Mouse (Mus musculus) G1E (cell line): ENCODE measurements around the gene Impdh1. TPM values are rescaled to one million over a fixed set of nuclear protein-coding genes. Genes with fewer than 3 reads are reported as not detected.

Experiments
- ATAC-seq: 2 replicates; pipeline ENCODE4 v1.8.0; 2016; ENCODE audit warnings: mild to moderate bottlenecking; ENCODE audit not compliant: insufficient number of reproducible peaks, poor library complexity, low FRiP score, severe bottlenecking; ENCODE audit errors: extremely low read depth
- DNase-seq: peaks from one replicate; pipeline ENCODE4 v3.0.0; 2012; ENCODE audit warnings: low spot score
- H3K27me3 ChIP-seq: 2 replicates; pipeline ENCODE4 v1.6.1; 2012; ENCODE audit warnings: mild to moderate bottlenecking, low read length, inconsistent platforms; ENCODE audit not compliant: insufficient read depth
- H3K36me3 ChIP-seq: replicated peaks from 2 replicates; pipeline ENCODE3; 2012; ENCODE audit warnings: mild to moderate bottlenecking, inconsistent platforms
- H3K4me1 ChIP-seq: 2 replicates; pipeline ENCODE4 v1.6.1; 2012; ENCODE audit warnings: low read depth, low read length, inconsistent platforms, mixed read lengths; ENCODE audit not compliant: insufficient read depth
- H3K4me3 ChIP-seq: 2 replicates; pipeline ENCODE4 v1.5.1; 2012; ENCODE audit warnings: low read depth, mild to moderate bottlenecking, inconsistent platforms, low read length, moderate library complexity, mixed read lengths
- H3K9me3 ChIP-seq: replicated peaks from 2 replicates; pipeline ENCODE4 v1.6.1; 2012; ENCODE audit warnings: inconsistent platforms
- CTCF ChIP-seq: IDR thresholded peaks from 2 replicates; pipeline ENCODE4 v1.5.1; 2012; ENCODE audit warnings: low read depth, low read length, inconsistent platforms, mixed read lengths
- GATA1 ChIP-seq: IDR thresholded peaks from 2 replicates; pipeline ENCODE4 v1.6.1; 2012; ENCODE audit warnings: borderline replicate concordance, low read length, inconsistent platforms, mixed read lengths
- GATA2 ChIP-seq: IDR thresholded peaks from 2 replicates; pipeline ENCODE4 v1.6.1; 2012; ENCODE audit warnings: low read depth, low read length, inconsistent platforms, borderline replicate concordance
- POLR2AphosphoS5 ChIP-seq: IDR thresholded peaks from 2 replicates; pipeline ENCODE4 v1.6.1; 2012; ENCODE audit warnings: low read depth, low read length, inconsistent platforms; ENCODE audit not compliant: insufficient replicate concordance
- TAL1 ChIP-seq: conservative IDR thresholded peaks from 2 replicates; pipeline ENCODE4 v1.6.1; 2012; ENCODE audit warnings: low read depth, low read length, inconsistent platforms, mixed read lengths
- polyA plus RNA-seq: library from polyadenylated mRNA; stranded (reverse); fragments of >175 nt; gene quantifications from 2 replicates; pipeline ENCODE4 v1.2.3, GENCODE M21; 2012
- total RNA-seq, 2 experiments: library from RNA; stranded (forward) in 1 of 2; stranded (reverse) in 1 of 2; fragments of 200-1000 nt in 1 of 2; fragments of >200 nt in 1 of 2; fragmentation: Nextera tagmentation in 1 of 2; gene quantifications; 2 replicates each; pipeline ENCODE4 v1.2.3; 2014 to 2017

The Impdh1 gene
- total and polyA plus RNA-seq, 3 experiments = 2.6 to 40.6 (median 7.2) TPM

DNA sequence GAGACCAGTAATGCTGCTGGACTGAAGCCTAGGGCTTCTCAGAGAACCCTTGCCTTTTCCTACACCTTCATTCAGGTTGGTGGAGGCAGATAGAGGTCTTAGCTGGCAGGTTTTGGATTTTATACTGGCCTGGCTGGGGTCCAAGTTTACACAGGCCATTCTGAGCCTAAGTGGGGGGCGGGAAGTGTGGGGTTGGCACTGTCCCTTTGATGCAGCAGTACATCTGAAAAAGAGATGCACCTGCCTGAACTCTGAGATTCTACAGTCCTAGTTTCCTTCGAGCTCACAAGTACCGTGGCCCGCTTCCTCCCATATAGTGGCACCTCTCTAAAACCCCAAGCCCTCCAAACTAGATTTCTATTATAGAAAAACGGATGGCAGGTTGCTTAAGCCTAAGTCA is 1.4 kb downstream of the Impdh1 start:
- Histone ChIP-seq H3K36me3 (no peaks in the 10 kb centered on the region), H3K27me3 (peaks cover 56% of the 10 kb centered on the region), H3K4me3 (no peak overlapping the region), H3K4me1 (peaks cover 38% of the 10 kb centered on the region), H3K9me3 (no peaks in the 10 kb centered on the region)
- DNase-seq (no peak), ATAC-seq (no peak)
- no peak for TF ChIP-seq POLR2AphosphoS5
- no peak for TF ChIP-seq CTCF
- TF ChIP-seq GATA2 = no peak
- no peak for TF ChIP-seq GATA1
- no peak for TF ChIP-seq TAL1

DNA sequence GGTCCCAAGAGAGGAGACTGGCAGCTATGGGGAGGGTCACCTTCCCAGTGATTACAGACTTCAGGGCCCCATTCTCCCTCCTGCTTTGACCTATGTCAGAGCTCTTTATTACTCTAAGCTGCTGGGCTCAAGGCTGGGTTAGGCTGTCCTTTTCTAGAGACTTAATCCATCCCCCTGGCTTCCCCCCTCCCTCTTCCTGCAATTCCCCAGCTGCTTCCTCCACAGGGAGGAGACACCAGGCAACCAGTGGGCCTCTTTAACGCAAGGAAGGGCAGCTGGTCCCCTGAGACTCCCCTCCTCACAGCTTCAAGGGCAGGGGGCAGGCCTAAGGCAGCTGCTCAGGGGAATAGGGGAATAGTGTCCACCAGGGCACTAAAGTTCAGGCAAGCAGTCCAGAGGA is 1.9 kb downstream of the Impdh1 start:
- Histone ChIP-seq H3K36me3 (no peaks in the 10 kb centered on the region), H3K4me3 (no peak overlapping the region), H3K27me3 (peaks cover 56% of the 10 kb centered on the region), H3K9me3 (no peaks in the 10 kb centered on the region), H3K4me1 (peaks cover 38% of the 10 kb centered on the region)
- TF ChIP-seq TAL1 (no peak), CTCF (no peak), POLR2AphosphoS5 (no peak)
- DNase-seq (no peak), ATAC-seq (no peak)

DNA sequence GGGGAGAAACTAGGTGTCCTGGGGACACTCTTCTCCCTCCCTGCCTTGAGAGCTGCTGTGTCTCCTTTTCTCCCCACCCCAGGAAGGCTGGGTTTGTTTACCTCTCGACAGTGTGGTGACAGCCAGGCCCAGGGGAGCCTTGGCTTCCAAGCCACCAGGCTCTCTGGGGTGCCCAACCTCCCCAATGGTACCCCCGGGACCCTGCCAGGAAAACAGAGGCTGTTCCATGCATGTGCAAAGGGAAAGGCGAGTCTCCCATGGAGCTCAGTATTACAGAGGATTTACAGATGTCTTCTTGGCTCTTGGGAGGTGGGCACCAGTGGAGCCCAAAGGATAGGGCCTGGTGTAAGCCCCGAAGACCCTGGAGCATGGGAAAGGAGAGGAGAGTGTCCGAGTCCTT is 2.7 kb downstream of the Impdh1 start:
- Histone ChIP-seq H3K4me1 (peaks cover 38% of the 10 kb centered on the region), H3K36me3 (peaks cover 4% of the 10 kb centered on the region), H3K27me3 (peaks cover 55% of the 10 kb centered on the region), H3K4me3 (no peak overlapping the region), H3K9me3 (no peaks in the 10 kb centered on the region)
- DNase-seq = no peak
- no peak for ATAC-seq
- TF ChIP-seq GATA2 (no peak), TAL1 (no peak), CTCF (no peak), POLR2AphosphoS5 (no peak), GATA1 (no peak)

DNA sequence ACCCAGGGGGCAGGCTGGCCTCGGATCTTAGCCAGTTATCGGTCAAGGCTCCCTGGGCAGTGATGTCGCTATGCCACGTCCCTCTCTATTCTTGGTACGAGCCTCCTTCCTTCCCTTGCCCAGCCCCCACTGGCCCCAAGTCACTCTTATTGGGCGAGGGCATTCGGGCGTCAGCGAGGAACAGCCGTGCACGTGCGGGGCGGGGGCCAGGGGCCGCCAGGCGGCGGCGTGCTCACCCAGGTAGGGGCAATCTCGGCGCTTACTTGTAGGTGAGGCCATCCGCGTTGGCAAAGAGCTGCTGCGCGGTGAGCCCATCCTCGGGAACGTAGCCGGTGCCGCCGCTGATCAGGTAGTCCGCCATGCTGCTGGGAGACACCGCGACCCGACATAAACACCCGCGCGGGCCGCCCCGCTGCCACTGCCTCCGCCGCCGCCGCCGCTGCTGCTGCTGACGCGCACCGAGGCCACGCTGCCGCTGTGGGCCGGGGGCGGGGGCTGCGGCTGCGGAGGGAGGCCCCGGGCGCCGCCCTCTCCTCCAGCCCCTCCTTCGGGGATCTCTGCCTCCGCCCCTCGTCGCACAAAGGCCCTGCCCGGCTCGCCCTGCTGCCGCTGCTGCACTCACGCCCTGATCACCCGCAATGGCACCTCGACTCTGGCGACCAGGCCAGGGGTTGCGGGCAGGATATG is 4.2 kb downstream of the Impdh1 start:
- TF ChIP-seq GATA1 = no peak
- TF ChIP-seq POLR2AphosphoS5 = no peak
- no peak for TF ChIP-seq GATA2
- H3K9me3 ChIP-seq = no peaks in the 10 kb centered on the region
- H3K36me3 ChIP-seq = peaks cover 7% of the 10 kb centered on the region
- H3K27me3 ChIP-seq = peaks cover 47% of the 10 kb centered on the region
- H3K4me1 ChIP-seq = peaks cover 38% of the 10 kb centered on the region
- ATAC-seq (peak; percentile 67), DNase-seq (peak; percentile 77)
- peak overlapping the region; percentile 76 for H3K4me3 ChIP-seq

DNA sequence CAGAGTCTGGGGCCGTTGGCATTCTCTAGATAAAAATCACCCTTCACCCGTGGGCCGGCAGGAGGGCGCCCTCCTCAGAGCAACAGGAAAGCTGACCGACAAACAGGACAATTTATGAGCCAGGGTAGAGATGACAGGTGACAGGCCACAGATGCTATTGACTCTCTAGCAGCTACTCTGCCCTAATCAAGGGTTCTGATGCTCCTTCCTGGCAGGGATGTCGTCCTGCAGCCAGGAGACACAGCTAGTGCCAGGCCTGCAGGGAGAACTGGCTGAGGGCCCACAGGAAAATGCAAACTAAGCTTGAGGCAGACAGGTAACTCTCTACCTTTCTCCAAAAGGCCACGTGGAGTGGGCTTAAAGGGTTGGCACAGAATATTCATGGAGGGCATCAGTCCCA is 5.0 kb downstream of the Impdh1 start:
- peaks cover 32% of the 10 kb centered on the region for H3K4me1 ChIP-seq
- no peak for DNase-seq

DNA sequence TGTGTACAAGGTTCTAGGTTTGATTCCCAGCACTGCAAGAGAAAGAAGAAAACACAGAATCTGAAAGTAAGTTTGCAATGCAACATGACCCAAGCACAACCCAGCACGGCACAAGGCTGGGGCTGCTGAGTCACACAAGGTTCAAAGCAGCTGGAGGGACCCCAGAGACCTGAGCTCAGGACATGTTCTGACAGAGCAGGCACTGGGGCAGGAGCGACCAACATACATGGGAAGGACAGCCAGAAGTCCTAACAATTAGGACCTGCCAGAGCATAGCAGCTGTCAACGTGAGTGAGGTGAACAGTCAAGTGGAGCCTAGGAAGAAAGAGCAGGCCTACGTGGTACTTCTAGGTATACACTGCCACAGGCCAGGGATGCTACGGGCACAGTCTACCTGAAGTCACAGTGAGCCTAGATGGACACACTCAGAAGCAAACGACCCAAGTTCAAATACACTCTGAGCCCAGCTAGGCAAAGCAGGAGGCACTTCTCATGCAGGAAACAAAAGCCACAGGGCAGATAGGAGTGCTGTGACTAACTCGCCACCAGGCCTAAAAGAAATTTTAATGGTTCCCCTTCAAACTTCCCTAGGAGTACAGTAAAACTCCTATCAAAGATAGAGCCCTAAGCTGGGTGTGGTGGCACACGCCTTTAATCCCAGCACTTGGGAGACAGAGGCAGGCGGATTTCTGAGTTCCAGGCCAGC is 5.8 kb downstream of the Impdh1 start:
- Histone ChIP-seq H3K27me3 (peaks cover 35% of the 10 kb centered on the region), H3K4me3 (no peak overlapping the region), H3K9me3 (no peaks in the 10 kb centered on the region), H3K4me1 (peaks cover 25% of the 10 kb centered on the region), H3K36me3 (peaks cover 18% of the 10 kb centered on the region)
- DNase-seq = no peak
- no peak for TF ChIP-seq CTCF
- TF ChIP-seq GATA1 = no peak
- TF ChIP-seq POLR2AphosphoS5 = no peak
- no peak for TF ChIP-seq TAL1
- TF ChIP-seq GATA2 = no peak
- no peak for ATAC-seq

More for the DNA sequence above, 5.0 kb downstream of the Impdh1 start:
- no peak for ATAC-seq
- Histone ChIP-seq H3K9me3 (no peaks in the 10 kb centered on the region), H3K4me3 (peak overlapping the region; percentile 76; the same call in 1 of the 2 replicates), H3K27me3 (peaks cover 42% of the 10 kb centered on the region), H3K36me3 (peaks cover 14% of the 10 kb centered on the region)
- TF ChIP-seq GATA1 (no peak), TAL1 (no peak), CTCF (no peak), GATA2 (no peak), POLR2AphosphoS5 (no peak)
